ENCODE assay signal across 8 mouse cellular contexts in the genomic region with DNA sequence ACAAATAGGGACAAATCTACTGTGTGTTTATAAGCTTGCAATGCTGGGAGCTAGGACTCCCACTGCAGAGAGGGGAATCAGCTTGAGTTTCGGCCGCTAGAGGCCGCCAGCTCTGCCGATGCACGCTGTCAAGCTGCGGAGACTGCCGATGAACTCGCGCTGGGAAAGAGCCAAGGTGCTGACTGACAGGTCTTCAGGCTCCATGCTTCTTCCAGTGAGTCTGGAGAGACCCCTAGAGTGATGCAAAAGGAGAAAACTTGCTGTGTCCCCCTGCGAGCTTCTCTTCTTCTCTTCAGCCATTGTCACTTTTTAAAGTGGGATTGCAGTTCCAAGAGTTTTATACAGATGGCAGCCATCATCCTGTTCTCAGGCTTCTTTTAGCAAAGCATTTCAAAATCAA. TPM values are rescaled to one million over a fixed set of nuclear protein-coding genes. Genes with fewer than 3 reads are reported as not detected.
DNase-seq lines count a peak whose midpoint lies in the region; ATAC-seq and TF ChIP-seq lines count a peak whose summit lies in the region.

No protein-coding gene starts in this region.

- H3K27me3 ChIP-seq in lung, embryonic 14.5 days (ENCODE audit: insufficient read depth, low read length): no peaks in the 10 kb centered on the region

- peak overlapping the region; percentile 25; the same call in 1 of the 2 replicates for H3K4me3 ChIP-seq in lung, embryonic 14.5 days (ENCODE audit: low read depth, low read length)

- peak overlapping the region; percentile 52 for H3K4me2 ChIP-seq in lung, embryonic 14.5 days

- peak; percentile 42 for DNase-seq in Muller cell, postnatal 12 days (ENCODE audit: inconsistent ontology term)
- DNase-seq in cerebellum, adult 9-10 months: peak; percentile 26
- peak; percentile 42 to 69 for DNase-seq in layer of hippocampus, adult 8-10 months (ENCODE audit: low spot score in 2 of 2)
- DNase-seq in lung, embryonic 14.5 days: peak; percentile 93
- peak; percentile 34 for DNase-seq in ovary, adult 18-20 months (ENCODE audit: low spot score)
- peak; percentile 68 for DNase-seq in thymus, postnatal 0 days (ENCODE audit: low spot score)

- H3K9ac ChIP-seq in lung, embryonic 14.5 days: no peak overlapping the region

- 3% methylated on average over 10 of the region's 10 CpGs for WGBS in lung, embryonic 14.5 days

- no peaks in the 10 kb centered on the region for H3K9me3 ChIP-seq in lung, embryonic 14.5 days (ENCODE audit: low read depth, low read length)

- H3K36me3 ChIP-seq in lung, embryonic 14.5 days (ENCODE audit: insufficient read depth): peaks cover 40% of the 10 kb centered on the region

- ATAC-seq in frontal cortex, adult (ENCODE audit: low TSS enrichment): peak; percentile 93
- ATAC-seq in hematopoietic stem cell, adult 5-6 weeks (replicated peaks in 1 of 2; ENCODE audit: insufficient read depth in 1 of 2, low FRiP score in 2 of 2, low TSS enrichment in 1 of 2, low read depth in 1 of 2, poor library complexity in 2 of 2, severe bottlenecking in 2 of 2): peak; percentile 80 to 86
- ATAC-seq in lung, embryonic 14.5 days (ENCODE audit: insufficient read depth): peak; percentile 85; the same call in 1 of the 2 replicates

- H3K27ac ChIP-seq in lung, embryonic 14.5 days (ENCODE audit: low read depth): no peak overlapping the region

- peak; percentile 89 for TF ChIP-seq CTCF in lung, embryonic 14.5 days (IDR thresholded peaks at IDR 0.05; ENCODE audit: low read depth)

- no peaks in the 10 kb centered on the region for H3K4me1 ChIP-seq in lung, embryonic 14.5 days (ENCODE audit: insufficient read depth)

RNA-seq across cellular contexts. Expression of gene Mybl2, which starts 6.4 kb away (rescaled TPM):
- 10.1 and 20.6 TPM in 2 replicates for total RNA-seq in hematopoietic stem cell, adult 5-6 weeks (2017)
- 1 to 10 TPM; 1.0 to 2.8 (median 1.8) TPM for total RNA-seq in layer of hippocampus, adult 8-10 months (2022)
- 33.4 and 39.5 TPM in 2 replicates for polyA plus RNA-seq in lung, embryonic 14.5 days (2014; fragmentation: Nextera tagmentation; extraction: Ambion mirVana)
- polyA plus RNA-seq in thymus, postnatal 0 days (2015; fragmentation: Nextera tagmentation; extraction: Ambion mirVana): 26.9 and 27.5 TPM in 2 replicates

RNA-seq across cellular contexts. Expression of gene Ift52, which starts 31.0 kb away (rescaled TPM):
- 27.9 and 30.3 TPM in 2 replicates for total RNA-seq in hematopoietic stem cell, adult 5-6 weeks (2017)
- 10 to 100 TPM; 32.5 to 38.2 (median 35.5) TPM for total RNA-seq in layer of hippocampus, adult 8-10 months (2022)
- 47.4 and 49.0 TPM in 2 replicates for polyA plus RNA-seq in lung, embryonic 14.5 days (2014; fragmentation: Nextera tagmentation; extraction: Ambion mirVana)
- polyA plus RNA-seq in thymus, postnatal 0 days (2015; fragmentation: Nextera tagmentation; extraction: Ambion mirVana): 54.7 and 59.2 TPM in 2 replicates

RNA-seq across cellular contexts. Expression of gene Gtsf1l, which starts 39.5 kb away (rescaled TPM):
- not detected in 2 replicates for total RNA-seq in hematopoietic stem cell, adult 5-6 weeks (2017)
- not detected for total RNA-seq in layer of hippocampus, adult 8-10 months (2022)
- not detected in 2 replicates for polyA plus RNA-seq in lung, embryonic 14.5 days (2014; fragmentation: Nextera tagmentation; extraction: Ambion mirVana)
- not detected in 2 replicates for polyA plus RNA-seq in thymus, postnatal 0 days (2015; fragmentation: Nextera tagmentation; extraction: Ambion mirVana)

Comparison
In these comparisons a context has a peak if more than half of its experiments do, and no peak if none do; other contexts are left out.
1. DNase-seq: peak in every context shown above with its lines; median percentile 93 in lung, embryonic 14.5 days; 68 in thymus, postnatal 0 days; 56 in layer of hippocampus, adult 8-10 months; 42 in Muller cell, postnatal 12 days; 34 in ovary, adult 18-20 months; 26 in cerebellum, adult 9-10 months.